Mouse (Mus musculus) lung, postnatal 0 days (tissue): ENCODE data around the gene Actr3. TPM values are rescaled to one million over a fixed set of nuclear protein-coding genes. Genes with fewer than 3 reads are reported as not detected.

Experiments used
- ATAC-seq: fragments of 200-750 bp; cut with Nextera tagmentation; 2 replicates; pipeline ENCODE4 v1.8.0; 2017; ENCODE audit warnings: moderate library complexity
- DNase-seq: peaks from one replicate; pipeline ENCODE4 v3.0.0-alpha.2; 2016; ENCODE audit warnings: low spot score
- H3K27ac ChIP-seq: fragments of 300-500 bp; sonication (generic); 2 replicates; pipeline ENCODE4 v1.5.1; 2014; ENCODE audit warnings: antibody characterized with exemption, mild to moderate bottlenecking, low read length, mixed read lengths
- H3K27me3 ChIP-seq: fragments of 300-500 bp; sonication (generic); replicated peaks from 2 replicates; pipeline ENCODE4 v1.6.1; 2014; ENCODE audit warnings: low read length, mixed read lengths; ENCODE audit not compliant: insufficient read depth
- H3K36me3 ChIP-seq: fragments of 300-500 bp; sonication (generic); 2 replicates; pipeline ENCODE4 v1.6.1; 2014; ENCODE audit warnings: low read length, mixed read lengths; ENCODE audit not compliant: insufficient read depth
- H3K4me1 ChIP-seq: fragments of 300-500 bp; sonication (generic); 2 replicates; pipeline ENCODE4 v1.6.1; 2014; ENCODE audit warnings: antibody characterized with exemption, low read depth, low read length, mixed read lengths; ENCODE audit not compliant: insufficient read depth
- H3K4me2 ChIP-seq: fragments of 300-500 bp; sonication (generic); replicated peaks from 2 replicates; pipeline ENCODE4 v1.6.1; 2014; ENCODE audit warnings: low read depth, mild to moderate bottlenecking, low read length, moderate library complexity, mixed read lengths
- H3K4me3 ChIP-seq: fragments of 300-500 bp; sonication (generic); 2 replicates; pipeline ENCODE4 v1.5.1; 2014; ENCODE audit warnings: low read depth, low read length
- H3K9ac ChIP-seq: fragments of 300-500 bp; sonication (generic); replicated peaks from 2 replicates; pipeline ENCODE4 v1.6.1; 2014; ENCODE audit warnings: low read depth, mild to moderate bottlenecking
- H3K9me3 ChIP-seq: fragments of 300-500 bp; sonication (generic); 2 replicates; pipeline ENCODE4 v1.6.1; 2016; ENCODE audit warnings: low read length, mixed read lengths
- CTCF ChIP-seq: IDR thresholded peaks from 2 replicates; pipeline ENCODE4 v1.5.1; 2016; ENCODE audit warnings: antibody characterized with exemption, mild to moderate bottlenecking
- EP300 ChIP-seq: IDR thresholded peaks from 2 replicates; pipeline ENCODE4 v1.6.1; 2016; ENCODE audit warnings: antibody characterized with exemption, mild to moderate bottlenecking, control low read depth
- WGBS: fragments of 180-500 bp; shearing (Covaris S2); extraction: QIAGEN DNeasy Blood & Tissue Kit; methylation state at CpG from one replicate; pipeline ENCODE4 v1.1.7; 2014; 5-methylcytosine and 5-hydroxymethylcytosine counted together
- polyA plus RNA-seq: library from polyadenylated mRNA; unstranded; fragments of >200 nt; fragmentation: Nextera tagmentation; extraction: Ambion mirVana; gene quantifications from 2 replicates; pipeline ENCODE4 v1.2.1, GENCODE M21; 2015

Gene Actr3
- 205 and 244 TPM in 2 replicates for polyA plus RNA-seq

DNA sequence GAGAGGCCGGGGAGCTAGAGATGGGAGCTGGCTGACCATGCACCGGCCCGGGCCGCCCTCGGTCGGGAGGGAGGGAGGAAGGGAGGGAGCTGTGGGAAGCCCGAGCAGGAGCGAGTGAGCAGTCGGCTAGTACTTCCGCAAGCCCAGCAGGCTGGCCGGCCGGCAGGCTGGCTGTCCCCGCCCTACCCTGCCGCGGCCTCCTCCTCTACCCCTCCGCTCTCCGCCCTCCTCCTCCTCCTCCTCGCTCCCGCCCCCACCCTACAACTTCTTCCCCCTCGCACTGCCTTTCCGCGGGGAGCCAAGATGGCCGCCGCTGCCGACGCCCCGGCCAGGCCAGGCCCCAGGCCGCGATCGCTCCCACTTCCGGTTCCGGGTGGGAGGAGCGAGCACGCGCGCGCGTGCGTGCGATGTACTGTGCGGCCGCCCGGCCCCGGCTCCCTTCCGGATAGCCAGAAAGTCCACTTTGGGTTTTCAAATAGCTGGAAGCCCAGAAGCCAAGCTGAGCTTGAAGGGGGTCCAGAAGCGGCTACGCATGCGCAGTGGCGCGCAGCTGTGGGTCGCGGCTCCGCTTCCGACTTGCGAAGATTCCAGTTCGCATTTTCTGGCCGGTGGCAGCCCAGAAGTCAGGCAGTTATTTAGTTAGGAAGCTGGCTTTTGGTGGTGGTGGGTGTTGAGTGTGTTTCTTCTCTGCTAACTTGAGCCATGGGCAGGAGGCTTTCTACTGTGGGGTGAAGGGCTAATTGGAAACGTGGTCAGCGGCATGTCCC, at the start of gene Actr3:
Actr3 (minus strand) TSS at position 359 of the 767 bp plus-strand sequence.
- H3K4me3 ChIP-seq, result peak within 1 kb of the TSS; percentile 89
- peaks cover 23% of the 10 kb centered on the region; the same call in 1 of the 2 replicates for H3K4me1 ChIP-seq
- DNase-seq (peak; percentile 99), ATAC-seq (peak; percentile 94)
- no peaks in the 10 kb centered on the region for H3K9me3 ChIP-seq
- peak within 1 kb of the TSS; percentile 97 for H3K27ac ChIP-seq
- 1% methylated on average over 36 of the region's 59 CpGs for WGBS
- H3K36me3 ChIP-seq, result no peaks in the 10 kb centered on the region
- TF ChIP-seq CTCF, result no peak
- TF ChIP-seq EP300, result no peak
- peak within 1 kb of the TSS; percentile 95 for H3K9ac ChIP-seq
- H3K4me2 ChIP-seq, result peak within 1 kb of the TSS; percentile 63
- H3K27me3 ChIP-seq, result no peaks in the 10 kb centered on the region

DNA sequence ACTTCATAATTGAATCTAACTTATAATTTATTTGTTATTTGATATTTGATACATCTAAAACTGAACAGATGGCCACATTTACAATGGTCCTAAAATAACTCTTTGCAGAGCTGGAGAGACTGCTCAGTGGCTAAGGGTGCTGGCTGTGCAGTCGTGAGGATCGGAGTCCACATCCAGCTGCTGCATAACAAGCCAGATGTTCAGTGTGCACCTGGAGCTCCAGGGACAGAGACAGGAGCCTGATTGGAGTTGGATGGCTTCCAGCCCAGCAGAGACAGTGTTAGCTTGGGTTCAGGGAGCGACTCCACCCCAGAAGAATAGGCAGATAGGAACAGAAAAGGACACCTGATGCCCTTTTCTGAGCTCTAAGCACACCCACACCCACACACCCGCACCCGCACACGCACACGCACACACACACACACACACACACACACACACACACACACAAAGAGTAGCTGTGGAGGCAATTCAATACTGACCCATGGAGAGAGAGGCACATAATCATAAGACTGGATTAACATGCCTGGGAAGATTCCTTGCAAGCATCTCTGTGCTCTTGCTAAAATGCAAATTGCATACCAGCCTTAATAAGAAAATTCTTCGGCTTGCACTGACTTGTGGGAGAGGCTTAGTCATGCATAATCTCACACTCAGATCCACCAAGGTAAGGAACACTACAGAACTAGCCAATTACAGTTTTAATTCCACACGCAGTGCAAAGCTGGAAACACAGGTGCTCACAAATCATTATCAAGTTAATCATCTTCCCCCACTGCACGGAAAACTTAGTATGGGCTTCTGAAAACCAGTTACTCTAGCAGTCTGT, 47.1 kb upstream of the Actr3 start:
- WGBS, result 56% methylated on average over 10 of the region's 10 CpGs
- Histone ChIP-seq H3K4me2 (no peak overlapping the region), H3K27me3 (no peaks in the 10 kb centered on the region), H3K4me1 (no peaks in the 10 kb centered on the region), H3K36me3 (no peaks in the 10 kb centered on the region), H3K9ac (no peak overlapping the region), H3K4me3 (no peak overlapping the region), H3K9me3 (no peaks in the 10 kb centered on the region), H3K27ac (no peak overlapping the region)
- ATAC-seq, result no peak
- DNase-seq, result no peak
- TF ChIP-seq CTCF (no peak), EP300 (no peak)

DNA sequence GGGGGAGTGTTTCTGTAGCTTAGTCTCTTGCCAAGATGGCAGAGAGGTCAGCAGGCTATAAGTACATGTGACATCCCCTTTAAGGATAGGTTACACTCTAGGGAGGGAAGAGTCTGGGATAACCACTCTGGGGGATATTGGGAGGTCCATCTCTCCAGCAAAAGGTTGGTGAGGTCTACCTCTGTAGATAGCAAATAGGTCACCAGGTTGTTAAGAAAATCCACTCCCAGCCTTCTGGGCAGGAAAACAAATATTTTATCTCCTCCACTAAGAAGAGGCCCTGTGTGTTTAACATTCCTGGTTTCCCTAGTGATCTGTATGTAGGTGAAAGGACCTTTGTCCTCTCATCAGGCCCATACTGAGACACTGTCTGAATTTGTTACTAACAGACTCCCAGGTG, 46.3 kb upstream of the Actr3 start:
- no peaks in the 10 kb centered on the region for H3K9me3 ChIP-seq
- no peak for ATAC-seq
- no peak for TF ChIP-seq EP300
- no peak for TF ChIP-seq CTCF

DNA sequence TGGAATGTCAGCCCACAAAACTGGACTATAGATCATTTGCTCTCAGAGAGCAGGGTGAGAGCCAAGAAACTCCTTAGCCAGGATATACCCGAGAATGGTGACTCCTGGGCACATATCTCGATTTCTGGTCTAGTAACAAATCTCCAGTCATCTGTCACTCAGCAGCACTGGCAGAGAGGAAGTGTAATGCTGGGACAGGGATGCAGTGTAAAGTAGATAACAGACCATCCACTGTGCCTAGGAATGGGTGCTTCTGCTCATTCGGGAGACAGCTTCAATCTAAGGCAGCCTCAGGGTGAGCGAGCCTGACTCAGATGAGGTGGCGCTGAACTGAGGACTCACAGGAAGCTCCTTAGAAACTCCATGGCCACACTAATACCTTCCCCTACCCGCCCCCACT, 43.1 kb upstream of the Actr3 start:
- Histone ChIP-seq H3K4me1 (no peaks in the 10 kb centered on the region; the same call in 1 of the 2 replicates), H3K9ac (no peak overlapping the region), H3K4me3 (no peak overlapping the region), H3K27me3 (no peaks in the 10 kb centered on the region), H3K36me3 (no peaks in the 10 kb centered on the region), H3K27ac (no peak overlapping the region), H3K9me3 (no peaks in the 10 kb centered on the region), H3K4me2 (no peak overlapping the region)
- 64% methylated on average over 6 of the region's 6 CpGs for WGBS
- ATAC-seq (no peak), DNase-seq (no peak)
- TF ChIP-seq CTCF (no peak), EP300 (no peak)

More for the DNA sequence above, 46.3 kb upstream of the Actr3 start:
- H3K36me3 ChIP-seq, result no peaks in the 10 kb centered on the region
- H3K9ac ChIP-seq, result no peak overlapping the region
- no peak for DNase-seq
- H3K4me3 ChIP-seq, result no peak overlapping the region
- H3K4me2 ChIP-seq, result no peak overlapping the region
- H3K27me3 ChIP-seq, result no peaks in the 10 kb centered on the region
- no peak overlapping the region for H3K27ac ChIP-seq
- H3K4me1 ChIP-seq, result no peaks in the 10 kb centered on the region

DNA sequence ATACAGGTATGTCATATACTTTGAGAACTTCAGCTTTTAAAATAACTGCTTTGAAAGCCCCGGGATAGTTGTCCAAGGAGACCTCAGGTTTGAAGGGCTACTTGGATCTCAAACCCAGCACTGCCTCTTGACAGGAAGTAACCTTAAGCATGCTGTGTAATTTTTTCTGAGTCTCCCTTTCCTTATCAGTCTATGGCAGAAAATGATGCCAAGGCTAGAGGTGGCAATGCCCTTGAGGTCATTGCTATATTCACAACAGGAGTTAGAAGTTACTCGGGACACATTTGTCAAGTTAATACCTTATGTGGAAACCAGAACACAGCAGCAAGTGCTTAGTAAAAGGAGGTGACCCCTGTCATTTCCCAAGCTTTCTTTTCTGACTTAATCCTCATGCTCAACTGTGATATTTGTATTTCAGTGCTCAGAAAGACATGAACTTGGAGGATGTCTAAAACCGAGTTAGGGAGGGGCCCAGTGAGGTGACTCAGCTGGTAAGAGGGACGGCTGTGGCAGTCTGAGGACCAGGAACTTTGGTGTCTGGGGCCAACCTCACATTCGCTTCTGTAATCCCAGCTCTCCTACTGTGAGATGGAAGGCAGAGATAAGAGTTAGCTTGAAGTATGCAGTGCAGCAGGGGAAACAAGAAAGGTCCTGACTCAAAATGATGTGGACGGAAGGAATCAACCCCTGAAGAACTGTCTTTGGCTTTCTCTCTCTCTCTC, 40.6 kb upstream of the Actr3 start:
- H3K9me3 ChIP-seq, result no peaks in the 10 kb centered on the region
- WGBS, result 28% methylated on average over 6 of the region's 6 CpGs
- no peak for DNase-seq
- H3K4me1 ChIP-seq, result no peaks in the 10 kb centered on the region; the same call in 1 of the 2 replicates
- no peak overlapping the region for H3K4me2 ChIP-seq
- TF ChIP-seq CTCF (no peak), EP300 (no peak)
- no peak overlapping the region for H3K9ac ChIP-seq
- no peaks in the 10 kb centered on the region for H3K27me3 ChIP-seq
- no peak overlapping the region for H3K27ac ChIP-seq
- H3K36me3 ChIP-seq, result no peaks in the 10 kb centered on the region
- no peak overlapping the region for H3K4me3 ChIP-seq
- ATAC-seq, result no peak

DNA sequence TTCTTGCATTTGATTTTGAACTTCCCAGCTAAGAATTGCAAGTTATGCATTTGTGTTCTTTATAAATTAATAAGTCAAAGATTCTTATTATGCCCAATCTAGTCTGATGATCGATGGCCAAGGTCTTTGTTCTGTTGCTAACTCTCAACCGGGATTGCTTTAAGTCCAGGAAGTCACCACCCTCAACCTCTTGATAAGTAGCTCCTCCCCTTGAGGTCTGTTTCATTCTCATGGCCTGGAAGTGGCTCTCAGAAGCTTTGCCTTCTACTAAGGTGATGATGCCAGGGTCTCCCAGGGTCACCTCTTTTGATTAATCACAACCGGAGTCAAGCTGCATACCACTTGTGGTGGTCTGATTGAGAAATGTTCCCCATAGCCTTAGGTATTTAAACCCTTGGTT, 38.3 kb upstream of the Actr3 start:
- Histone ChIP-seq H3K27ac (no peak overlapping the region), H3K4me1 (no peaks in the 10 kb centered on the region; the same call in 1 of the 2 replicates), H3K36me3 (no peaks in the 10 kb centered on the region), H3K9ac (no peak overlapping the region), H3K4me2 (no peak overlapping the region), H3K27me3 (no peaks in the 10 kb centered on the region), H3K4me3 (no peak overlapping the region), H3K9me3 (no peaks in the 10 kb centered on the region)
- no peak for DNase-seq
- WGBS, result 74% methylated on average over 3 of the region's 3 CpGs
- TF ChIP-seq CTCF, result no peak
- TF ChIP-seq EP300, result no peak
- no peak for ATAC-seq
